Mouse (Mus musculus) limb, embryonic 14.5 days (tissue): ENCODE data around the gene Plekhh2. TPM values are rescaled to one million over a fixed set of nuclear protein-coding genes. Genes with fewer than 3 reads are reported as not detected.
A peak's percentile ranks its signal among the peaks of the same experiment; 100 is the strongest.

Experiments
- ATAC-seq: fragments of 200-750 bp; cut with Nextera tagmentation; 2 replicates; pipeline ENCODE4 v1.8.0; 2017; ENCODE audit warnings: low read depth, moderate number of reproducible peaks, moderate TSS enrichment; ENCODE audit not compliant: low FRiP score
- DNase-seq: peaks from one replicate; pipeline ENCODE4 v3.0.0-alpha.2; 2015; ENCODE audit warnings: low spot score
- H3K27ac ChIP-seq: fragments of 300-500 bp; sonication (generic); replicated peaks from 2 replicates; pipeline ENCODE4 v1.5.1; 2014; ENCODE audit warnings: low read depth, mild to moderate bottlenecking, low read length, moderate library complexity, mixed read lengths
- H3K27me3 ChIP-seq: fragments of 300-500 bp; sonication (generic); 2 replicates; pipeline ENCODE4 v1.6.1; 2014; ENCODE audit warnings: low read length, mixed read lengths; ENCODE audit not compliant: control insufficient read depth, insufficient read depth
- H3K36me3 ChIP-seq: fragments of 300-500 bp; sonication (generic); 2 replicates; pipeline ENCODE4 v1.6.1; 2014; ENCODE audit warnings: mild to moderate bottlenecking, low read length, moderate library complexity, mixed read lengths; ENCODE audit not compliant: control insufficient read depth, insufficient read depth
- H3K4me1 ChIP-seq: fragments of 300-500 bp; sonication (generic); 2 replicates; pipeline ENCODE4 v1.6.1; 2014; ENCODE audit warnings: antibody characterized with exemption, low read length, mixed read lengths; ENCODE audit not compliant: control insufficient read depth, insufficient read depth
- H3K4me2 ChIP-seq: fragments of 300-500 bp; sonication (generic); replicated peaks from 2 replicates; pipeline ENCODE4 v1.6.1; 2014; ENCODE audit warnings: low read depth, mild to moderate bottlenecking, low read length, moderate library complexity; ENCODE audit not compliant: severe bottlenecking
- H3K4me3 ChIP-seq: fragments of 300-500 bp; sonication (generic); replicated peaks from 2 replicates; pipeline ENCODE4 v1.5.1; 2014; ENCODE audit warnings: low read length
- H3K9ac ChIP-seq: fragments of 300-500 bp; sonication (generic); 2 replicates; pipeline ENCODE4 v1.6.1; 2014; ENCODE audit warnings: mild to moderate bottlenecking, low read depth, low read length, moderate library complexity; ENCODE audit not compliant: severe bottlenecking
- H3K9me3 ChIP-seq: fragments of 300-500 bp; sonication (generic); 2 replicates; pipeline ENCODE4 v1.6.1; 2016; ENCODE audit warnings: low read length; ENCODE audit not compliant: control insufficient read depth
- POLR2A ChIP-seq: fragments of 200-500 bp; IDR thresholded peaks from 2 replicates; pipeline ENCODE4 v1.8.0; 2012; ENCODE audit warnings: inconsistent platforms, mild to moderate bottlenecking, moderate library complexity, borderline replicate concordance; ENCODE audit not compliant: insufficient read depth, insufficient read length; ENCODE audit errors: extremely low read depth
- WGBS: fragments of 180-500 bp; shearing (Covaris S2); extraction: QIAGEN DNeasy Blood & Tissue Kit; methylation state at CpG from one replicate; pipeline ENCODE4 v1.1.7; 2014; 5-methylcytosine and 5-hydroxymethylcytosine counted together
- polyA plus RNA-seq, 2 experiments: library from polyadenylated mRNA; depleted of rRNA in 1 of 2; stranded (reverse) in 1 of 2; unstranded in 1 of 2; fragments of >200 nt; fragmentation: Nextera tagmentation in 1 of 2; extraction: Ambion mirVana in 1 of 2; gene quantifications; 2 replicates each; pipeline versions ENCODE4 v1.2.1 to v1.2.3; 2012 to 2014

Plekhh2 gene
- polyA plus RNA-seq, 2 experiments, result 12.8 to 24.5 TPM

- Histone ChIP-seq H3K4me1 (no peaks in the 10 kb centered on the region), H3K27ac (no peak overlapping the region)
- no peak for TF ChIP-seq POLR2A
These were observed 57.1 kb downstream of the Plekhh2 start for GRCm38 (mm10) chr17:84568807-84569206.

GRCm38 (mm10) chr17:84569770-84570169 lies 58.1 kb downstream of the Plekhh2 start:
- no peak for TF ChIP-seq POLR2A
- Histone ChIP-seq H3K4me1 (no peaks in the 10 kb centered on the region), H3K4me3 (no peak overlapping the region), H3K27ac (no peak overlapping the region), H3K9me3 (no peaks in the 10 kb centered on the region), H3K9ac (no peak overlapping the region), H3K4me2 (no peak overlapping the region), H3K27me3 (no peaks in the 10 kb centered on the region), H3K36me3 (peaks cover 21% of the 10 kb centered on the region)
- DNase-seq (no peak), ATAC-seq (no peak)
- 78% methylated on average over 8 of the region's 8 CpGs for WGBS

More at GRCm38 (mm10) chr17:84568807-84569206, 57.1 kb downstream of the Plekhh2 start:
- ATAC-seq (no peak), DNase-seq (no peak)
- H3K4me2 ChIP-seq, result no peak overlapping the region
- peaks cover 27% of the 10 kb centered on the region for H3K36me3 ChIP-seq
- WGBS, result 93% methylated on average over 12 of the region's 12 CpGs
- no peak overlapping the region for H3K4me3 ChIP-seq
- no peaks in the 10 kb centered on the region for H3K27me3 ChIP-seq
- H3K9me3 ChIP-seq, result no peaks in the 10 kb centered on the region
- H3K9ac ChIP-seq, result no peak overlapping the region

GRCm38 (mm10) chr17:84571629-84572028 lies 59.9 kb downstream of the Plekhh2 start:
- H3K27me3 ChIP-seq, result no peaks in the 10 kb centered on the region
- H3K4me2 ChIP-seq, result no peak overlapping the region
- peaks cover 24% of the 10 kb centered on the region for H3K36me3 ChIP-seq
- DNase-seq (no peak), ATAC-seq (no peak)
- H3K4me3 ChIP-seq, result no peak overlapping the region
- H3K4me1 ChIP-seq, result no peaks in the 10 kb centered on the region
- WGBS, result 85% methylated on average over 18 of the region's 18 CpGs
- H3K9ac ChIP-seq, result no peak overlapping the region
- TF ChIP-seq POLR2A, result no peak
- H3K27ac ChIP-seq, result no peak overlapping the region
- no peaks in the 10 kb centered on the region for H3K9me3 ChIP-seq

GRCm38 (mm10) chr17:84573305-84573704 lies 61.6 kb downstream of the Plekhh2 start:
- 94% methylated on average over 9 of the region's 9 CpGs for WGBS
- 0 out of 2 replicates have a peak, but pooled peaks have one; percentile 10 for ATAC-seq

GRCm38 (mm10) chr17:84573940-84574339 lies 62.2 kb downstream of the Plekhh2 start:
- Histone ChIP-seq H3K9ac (no peak overlapping the region), H3K4me1 (no peaks in the 10 kb centered on the region), H3K4me3 (no peak overlapping the region), H3K27me3 (no peaks in the 10 kb centered on the region), H3K27ac (no peak overlapping the region), H3K9me3 (no peaks in the 10 kb centered on the region), H3K36me3 (peaks cover 28% of the 10 kb centered on the region), H3K4me2 (no peak overlapping the region)
- no peak for ATAC-seq
- DNase-seq, result no peak
- no peak for TF ChIP-seq POLR2A
- 85% methylated on average over 5 of the region's 5 CpGs for WGBS

More at GRCm38 (mm10) chr17:84573305-84573704, 61.6 kb downstream of the Plekhh2 start:
- Histone ChIP-seq H3K27me3 (no peaks in the 10 kb centered on the region), H3K9ac (no peak overlapping the region), H3K36me3 (peaks cover 33% of the 10 kb centered on the region), H3K9me3 (no peaks in the 10 kb centered on the region), H3K4me2 (no peak overlapping the region), H3K27ac (no peak overlapping the region), H3K4me3 (no peak overlapping the region), H3K4me1 (no peaks in the 10 kb centered on the region)
- no peak for TF ChIP-seq POLR2A
- DNase-seq, result peak; percentile 63

- no peak for TF ChIP-seq POLR2A
- Histone ChIP-seq H3K27me3 (no peaks in the 10 kb centered on the region), H3K4me1 (peaks cover 5% of the 10 kb centered on the region; the same call in 1 of the 2 replicates), H3K9ac (no peak overlapping the region), H3K4me3 (no peak overlapping the region), H3K36me3 (peaks cover 26% of the 10 kb centered on the region), H3K27ac (no peak overlapping the region), H3K4me2 (no peak overlapping the region), H3K9me3 (no peaks in the 10 kb centered on the region)
- ATAC-seq (no peak), DNase-seq (no peak)
- WGBS, result 91% methylated on average over 5 of the region's 5 CpGs
These were observed 63.4 kb downstream of the Plekhh2 start for GRCm38 (mm10) chr17:84575108-84575507.
